In genomic region chr2:156447413-156448295, GRCm38 (mm10) we compare ENCODE assay signal across 8 mouse cellular contexts. TPM values are rescaled to one million over a fixed set of nuclear protein-coding genes. Genes with fewer than 3 reads are reported as not detected.
DNase-seq lines count a peak whose midpoint lies in the region; ATAC-seq lines count a peak whose summit lies in the region.
"Had no signal": no experiment of that assay in that cellular context is flagged by ENCODE, and none has a peak within 500 bp of the region (broad histone marks: within the 10 kb centered on the region; RNA-seq: fewer than 3 reads in every experiment).

No protein-coding gene starts in this region.

- H3K4me2 ChIP-seq in embryonic facial prominence, embryonic 11.5 days (ENCODE audit: low read depth, low read length), result no peak overlapping the region
- no peak overlapping the region for H3K4me2 ChIP-seq in forebrain, embryonic 16.5 days (ENCODE audit: low read length)
- H3K4me2 ChIP-seq: forebrain, embryonic 12.5 days had no signal

- H3K4me3 ChIP-seq in embryonic facial prominence, embryonic 11.5 days (ENCODE audit: low read depth, low read length), result no peak overlapping the region
- no peak overlapping the region for H3K4me3 ChIP-seq in forebrain, embryonic 16.5 days (replicated peaks; ENCODE audit: low read length)
- H3K4me3 ChIP-seq: forebrain, embryonic 12.5 days had no signal

- H3K9me3 ChIP-seq in embryonic facial prominence, embryonic 11.5 days (replicated peaks; ENCODE audit: control insufficient read depth, low read length), result no peaks in the 10 kb centered on the region
- no peaks in the 10 kb centered on the region for H3K9me3 ChIP-seq in forebrain, embryonic 16.5 days (ENCODE audit: control insufficient read depth, low read length)
- H3K9me3 ChIP-seq: forebrain, embryonic 12.5 days had no signal

- H3K9ac ChIP-seq in embryonic facial prominence, embryonic 11.5 days (replicated peaks; ENCODE audit: low read length), result no peak overlapping the region
- no peak overlapping the region for H3K9ac ChIP-seq in forebrain, embryonic 16.5 days (replicated peaks; ENCODE audit: low read depth, low read length)
- H3K9ac ChIP-seq: forebrain, embryonic 12.5 days had no signal

- H3K4me1 ChIP-seq in embryonic facial prominence, embryonic 11.5 days (ENCODE audit: control insufficient read depth, insufficient read depth, low read length), result no peaks in the 10 kb centered on the region
- H3K4me1 ChIP-seq in forebrain, embryonic 16.5 days (replicated peaks; ENCODE audit: control insufficient read depth, insufficient read depth, low read length), result no peaks in the 10 kb centered on the region

- no peaks in the 10 kb centered on the region for H3K27me3 ChIP-seq in embryonic facial prominence, embryonic 11.5 days (ENCODE audit: control insufficient read depth, insufficient read depth, low read length)
- H3K27me3 ChIP-seq in forebrain, embryonic 16.5 days (replicated peaks; ENCODE audit: control insufficient read depth, insufficient read depth, low read length), result no peaks in the 10 kb centered on the region
- H3K27me3 ChIP-seq: forebrain, embryonic 12.5 days had no signal

- H3K27ac ChIP-seq in embryonic facial prominence, embryonic 11.5 days (replicated peaks; ENCODE audit: low read depth, low read length), result no peak overlapping the region
- H3K27ac ChIP-seq in forebrain, embryonic 16.5 days (ENCODE audit: low read length), result no peak overlapping the region
- H3K27ac ChIP-seq: forebrain, embryonic 12.5 days had no signal

- peak; percentile 41 for DNase-seq in adrenal gland, postnatal 10 days
- DNase-seq in embryonic facial prominence, embryonic 11.5 days (ENCODE audit: low spot score), result peak; percentile 59
- peak; percentile 77 for DNase-seq in kidney, postnatal 14 days
- peak; percentile 72 to 89 for DNase-seq in lung, postnatal 4 days
- no peak for DNase-seq in c-Kit-positive CD71-positive TER-119-positive erythroid progenitor cells, embryonic 14.5 days (ENCODE audit: low spot score)
- no peak for DNase-seq in cerebellum, adult 11-12 months

- H3K36me3 ChIP-seq in embryonic facial prominence, embryonic 11.5 days (replicated peaks; ENCODE audit: control insufficient read depth, insufficient read depth, low read depth, low read length), result no peaks in the 10 kb centered on the region
- peaks cover 5% of the 10 kb centered on the region; the same call in 1 of the 2 replicates for H3K36me3 ChIP-seq in forebrain, embryonic 16.5 days (ENCODE audit: control insufficient read depth, insufficient read depth)

- no peak for ATAC-seq in embryonic facial prominence, embryonic 11.5 days (replicated peaks; ENCODE audit: insufficient number of reproducible peaks, low FRiP score, low TSS enrichment, low read depth)
- ATAC-seq in forebrain, embryonic 16.5 days, result no peak

- WGBS in embryonic facial prominence, embryonic 11.5 days, result 10% methylated on average over 10 of the region's 10 CpGs
- WGBS in forebrain, embryonic 16.5 days, result 14% methylated on average over 10 of the region's 10 CpGs

RNA-seq across cellular contexts. Expression of gene Epb41l1, which starts 26.9 kb away (rescaled TPM):
- 10 to 100 TPM; 41.5 to 56.4 TPM for total RNA-seq in adrenal gland, postnatal 10 days (2021)
- 3.2 and 3.3 TPM in 2 replicates for polyA plus RNA-seq in embryonic facial prominence, embryonic 11.5 days (2014; fragmentation: Nextera tagmentation; extraction: Ambion mirVana)
- polyA plus RNA-seq in forebrain, embryonic 16.5 days (2015; fragmentation: Nextera tagmentation; extraction: Ambion mirVana), result 10.7 and 15.5 TPM in 2 replicates

Comparison
In these comparisons a context has a peak if more than half of its experiments do, and no peak if none do; other contexts are left out.
1. DNase-seq: peak in adrenal gland, postnatal 10 days (single experiment), embryonic facial prominence, embryonic 11.5 days (single experiment), kidney, postnatal 14 days (single experiment) and lung, postnatal 4 days (2 of 2); none in c-Kit-positive CD71-positive TER-119-positive erythroid progenitor cells, embryonic 14.5 days (single experiment) and cerebellum, adult 11-12 months (single experiment).